Mouse (Mus musculus) megakaryocyte, embryonic 14.5 days (primary cell): ENCODE measurements around the gene Papss2. TPM values are rescaled to one million over a fixed set of nuclear protein-coding genes. Genes with fewer than 3 reads are reported as not detected.

Source experiments
- H3K27me3 ChIP-seq: replicated peaks from 2 replicates; pipeline ENCODE3; 2012; ENCODE audit warnings: inconsistent platforms
- H3K36me3 ChIP-seq: replicated peaks from 2 replicates; pipeline ENCODE3; 2012; ENCODE audit warnings: low read length, inconsistent platforms, mixed read lengths
- H3K4me1 ChIP-seq: 2 replicates; pipeline ENCODE4 v1.6.1; 2012; ENCODE audit warnings: inconsistent platforms
- H3K4me3 ChIP-seq: replicated peaks from 2 replicates; pipeline ENCODE3; 2012; ENCODE audit warnings: moderate library complexity, mild to moderate bottlenecking, inconsistent platforms
- H3K9me3 ChIP-seq: 2 replicates; pipeline ENCODE4 v1.6.1; 2012; ENCODE audit warnings: inconsistent platforms
- FLI1 ChIP-seq: IDR thresholded peaks from 2 replicates; pipeline ENCODE4 v1.6.1; 2012; ENCODE audit warnings: low read length, inconsistent platforms, mixed read lengths
- GATA1 ChIP-seq: IDR thresholded peaks from 3 replicates; pipeline ENCODE4 v1.6.1; 2012; ENCODE audit warnings: mixed read lengths, low read length, inconsistent platforms, borderline replicate concordance
- polyA plus RNA-seq: library from polyadenylated mRNA; stranded (reverse); fragments of >175 nt; gene quantifications from 2 replicates; pipeline ENCODE4 v1.2.3, GENCODE M21; 2012; ENCODE audit warnings: low replicate concordance; ENCODE audit not compliant: insufficient read depth

Papss2 gene
- polyA plus RNA-seq, 1 experiment: 0.66 TPM

- Histone ChIP-seq H3K4me1 (no peaks in the 10 kb centered on the region), H3K4me3 (no peak overlapping the region), H3K27me3 (peaks cover 2% of the 10 kb centered on the region), H3K9me3 (no peaks in the 10 kb centered on the region), H3K36me3 (no peaks in the 10 kb centered on the region)
- TF ChIP-seq FLI1: no peak
- no peak for TF ChIP-seq GATA1
Measured at GRCm38 (mm10) chr19:32614772-32615099, 19.1 kb downstream of the Papss2 start.

- H3K36me3 ChIP-seq: no peaks in the 10 kb centered on the region
- TF ChIP-seq FLI1: no peak
- TF ChIP-seq GATA1: no peak
Measured at GRCm38 (mm10) chr19:32616646-32617045, 21.1 kb downstream of the Papss2 start.

GRCm38 (mm10) chr19:32619739-32620138 lies 24.1 kb downstream of the Papss2 start:
- H3K4me3 ChIP-seq: no peak overlapping the region
- no peaks in the 10 kb centered on the region for H3K36me3 ChIP-seq
- H3K9me3 ChIP-seq: no peaks in the 10 kb centered on the region
- H3K4me1 ChIP-seq: no peaks in the 10 kb centered on the region
- TF ChIP-seq GATA1: no peak
- no peak for TF ChIP-seq FLI1
- H3K27me3 ChIP-seq: peaks cover 5% of the 10 kb centered on the region

More at GRCm38 (mm10) chr19:32616646-32617045, 21.1 kb downstream of the Papss2 start:
- no peaks in the 10 kb centered on the region for H3K4me1 ChIP-seq
- H3K27me3 ChIP-seq: peaks cover 2% of the 10 kb centered on the region
- H3K9me3 ChIP-seq: no peaks in the 10 kb centered on the region
- H3K4me3 ChIP-seq: no peak overlapping the region

GRCm38 (mm10) chr19:32620859-32621445 lies 25.4 kb downstream of the Papss2 start:
- TF ChIP-seq GATA1 (no peak), FLI1 (no peak)
- no peak overlapping the region for H3K4me3 ChIP-seq

GRCm38 (mm10) chr19:32622142-32622541 lies 26.6 kb downstream of the Papss2 start:
- Histone ChIP-seq H3K27me3 (peaks cover 9% of the 10 kb centered on the region), H3K9me3 (no peaks in the 10 kb centered on the region), H3K4me3 (no peak overlapping the region), H3K4me1 (no peaks in the 10 kb centered on the region), H3K36me3 (no peaks in the 10 kb centered on the region)
- no peak for TF ChIP-seq GATA1
- TF ChIP-seq FLI1: no peak

More at GRCm38 (mm10) chr19:32620859-32621445, 25.4 kb downstream of the Papss2 start:
- H3K4me1 ChIP-seq: no peaks in the 10 kb centered on the region
- H3K9me3 ChIP-seq: no peaks in the 10 kb centered on the region
- H3K36me3 ChIP-seq: no peaks in the 10 kb centered on the region
- peaks cover 7% of the 10 kb centered on the region for H3K27me3 ChIP-seq

GRCm38 (mm10) chr19:32626768-32627331 lies 31.3 kb downstream of the Papss2 start:
- H3K36me3 ChIP-seq: no peaks in the 10 kb centered on the region
- TF ChIP-seq GATA1: no peak
- no peak for TF ChIP-seq FLI1
- no peak overlapping the region for H3K4me3 ChIP-seq
- no peaks in the 10 kb centered on the region for H3K4me1 ChIP-seq
- H3K27me3 ChIP-seq: peaks cover 11% of the 10 kb centered on the region
- H3K9me3 ChIP-seq: no peaks in the 10 kb centered on the region

- TF ChIP-seq GATA1 (no peak), FLI1 (no peak)
- H3K9me3 ChIP-seq: no peaks in the 10 kb centered on the region
- H3K4me1 ChIP-seq: no peaks in the 10 kb centered on the region
- H3K36me3 ChIP-seq: no peaks in the 10 kb centered on the region
- peaks cover 11% of the 10 kb centered on the region for H3K27me3 ChIP-seq
- no peak overlapping the region for H3K4me3 ChIP-seq
Measured at GRCm38 (mm10) chr19:32627631-32628030, 32.0 kb downstream of the Papss2 start.

- H3K9me3 ChIP-seq: no peaks in the 10 kb centered on the region
- peaks cover 11% of the 10 kb centered on the region for H3K27me3 ChIP-seq
- no peak for TF ChIP-seq FLI1
- no peak for TF ChIP-seq GATA1
- no peak overlapping the region for H3K4me3 ChIP-seq
- H3K36me3 ChIP-seq: no peaks in the 10 kb centered on the region
- no peaks in the 10 kb centered on the region for H3K4me1 ChIP-seq
Measured at GRCm38 (mm10) chr19:32628572-32629132, 33.1 kb downstream of the Papss2 start.

GRCm38 (mm10) chr19:32634916-32635315 lies 39.3 kb downstream of the Papss2 start:
- peaks cover 4% of the 10 kb centered on the region for H3K27me3 ChIP-seq
- no peak overlapping the region for H3K4me3 ChIP-seq
- peaks cover 4% of the 10 kb centered on the region; the same call in 1 of the 2 replicates for H3K4me1 ChIP-seq
- no peaks in the 10 kb centered on the region for H3K9me3 ChIP-seq
- TF ChIP-seq GATA1: no peak
- TF ChIP-seq FLI1: no peak
- H3K36me3 ChIP-seq: no peaks in the 10 kb centered on the region

- H3K4me1 ChIP-seq: peaks cover 4% of the 10 kb centered on the region; the same call in 1 of the 2 replicates
- H3K9me3 ChIP-seq: 0 out of 2 replicates have a peak, but pooled peaks cover 3% of the 10 kb centered on the region
- peaks cover 7% of the 10 kb centered on the region for H3K27me3 ChIP-seq
- no peak overlapping the region for H3K4me3 ChIP-seq
- no peaks in the 10 kb centered on the region for H3K36me3 ChIP-seq
- no peak for TF ChIP-seq FLI1
- no peak for TF ChIP-seq GATA1
Measured at GRCm38 (mm10) chr19:32637357-32638275, 42.0 kb downstream of the Papss2 start.
